Mouse (Mus musculus): Measurements from ENCODE around the gene Stk11.

Gene Stk11

GRCm38 (mm10) chr10:80159561-80160454 is 44.2 kb downstream of the Stk11 start:
- peak; percentile 100 for DNase-seq

GRCm38 (mm10) chr10:80160455-80161371 is 45.1 kb downstream of the Stk11 start:
- DNase-seq, result peak in 1 of 2 experiments; percentile 74

GRCm38 (mm10) chr10:80161522-80162242 is 46.1 kb downstream of the Stk11 start:
- DNase-seq, result no peak

- no peak for DNase-seq
Observed at GRCm38 (mm10) chr10:80162243-80162608, 46.6 kb downstream of the Stk11 start.

- DNase-seq, result no peak
Observed at GRCm38 (mm10) chr10:80162716-80163299, 47.2 kb downstream of the Stk11 start.

- DNase-seq, result no peak
Observed at GRCm38 (mm10) chr10:80163721-80164120, 48.1 kb downstream of the Stk11 start.

- no peak for DNase-seq
Observed at GRCm38 (mm10) chr10:80164161-80164997, 48.8 kb downstream of the Stk11 start.

GRCm38 (mm10) chr10:80164998-80165344 is 49.4 kb downstream of the Stk11 start:
- DNase-seq, result peak; percentile 82 to 90

GRCm38 (mm10) chr10:80165392-80166128 is 50.0 kb downstream of the Stk11 start, which contains the start of gene Cirbp:
Gene Cirbp (plus strand): TSS chr10:80165985.
- peak in 1 of 2 experiments; percentile 25 for DNase-seq

- DNase-seq, result peak in 1 of 2 experiments; percentile 3
Observed at GRCm38 (mm10) chr10:80166136-80166535, 50.5 kb downstream of the Stk11 start.

- DNase-seq, result peak; percentile 97 to 98
Observed at GRCm38 (mm10) chr10:80167460-80168037, 51.9 kb downstream of the Stk11 start.

- peak; percentile 79 to 85 for DNase-seq
Observed at GRCm38 (mm10) chr10:80168038-80168661, 52.5 kb downstream of the Stk11 start.

GRCm38 (mm10) chr10:80169070-80169469 is 53.5 kb downstream of the Stk11 start:
- DNase-seq, result no peak

- DNase-seq, result no peak
Observed at GRCm38 (mm10) chr10:80169651-80170050, 54.0 kb downstream of the Stk11 start.

GRCm38 (mm10) chr10:80170052-80170451 is 54.4 kb downstream of the Stk11 start:
- no peak for DNase-seq

- DNase-seq, result no peak
Observed at GRCm38 (mm10) chr10:80170601-80171021, 55.0 kb downstream of the Stk11 start.

- DNase-seq, result no peak
Observed at GRCm38 (mm10) chr10:80171252-80171651, 55.6 kb downstream of the Stk11 start.

- DNase-seq, result no peak
Observed at GRCm38 (mm10) chr10:80171760-80172526, 56.3 kb downstream of the Stk11 start.
